Comparison of ENCODE assay signal across 7 mouse cellular contexts in genomic region chr3:152581853-152582252, GRCm38 (mm10).
DNase-seq lines count a peak whose midpoint lies in the region; ATAC-seq and TF ChIP-seq lines count a peak whose summit lies in the region.
"Not testable (repeated sequence)": the region's sequence is repeated elsewhere in the genome, so short reads cannot be mapped to it uniquely, and the experiment has no call there.

No protein-coding gene starts in this region.

- not testable (repeated sequence) for H3K27ac ChIP-seq in embryonic facial prominence, embryonic 14.5 days (replicated peaks; ENCODE audit: low read depth, low read length); liver, adult 2 months (replicated peaks; ENCODE audit: insufficient read depth, low read depth, low read length)

- H3K9ac ChIP-seq in embryonic facial prominence, embryonic 14.5 days (ENCODE audit: low read depth, low read length); liver, adult 2 months (ENCODE audit: low read depth, low read length): not testable (repeated sequence)

- H3K27me3 ChIP-seq in embryonic facial prominence, embryonic 14.5 days (replicated peaks; ENCODE audit: control insufficient read depth, insufficient read depth, low read length); liver, adult 2 months (ENCODE audit: control insufficient read depth, insufficient read depth, low read length): not testable (repeated sequence)

- not testable (repeated sequence) for H3K4me2 ChIP-seq in embryonic facial prominence, embryonic 14.5 days (ENCODE audit: low read depth, low read length)

- DNase-seq in NIH3T3 (ENCODE audit: low read depth) = peak; percentile 76
- peak; percentile 40 for DNase-seq in adrenal gland, postnatal 10 days
- DNase-seq in embryonic facial prominence, embryonic 14.5 days (ENCODE audit: low spot score) = peak; percentile 29
- peak; percentile 62 for DNase-seq in gonadal fat pad, adult 2 months (ENCODE audit: low read depth)
- peak; percentile 53 for DNase-seq in liver, adult 2 months (ENCODE audit: extremely low read depth, low read depth, low spot score)
- peak; percentile 30 for DNase-seq in lung, postnatal 10 days
- DNase-seq in lung, postnatal 36 days = peak; percentile 67

- not testable (repeated sequence) for H3K9me3 ChIP-seq in embryonic facial prominence, embryonic 14.5 days (ENCODE audit: control insufficient read depth, low read length)

- H3K4me3 ChIP-seq in embryonic facial prominence, embryonic 14.5 days (ENCODE audit: low read depth, low read length); liver, adult 2 months (ENCODE audit: insufficient read depth, low read depth, low read length): not testable (repeated sequence)

- WGBS in embryonic facial prominence, embryonic 14.5 days = 83% methylated on average over 3 of the region's 3 CpGs
- 35% methylated on average over 3 of the region's 3 CpGs for WGBS in liver, adult 2 months

- not testable (repeated sequence) for H3K4me1 ChIP-seq in embryonic facial prominence, embryonic 14.5 days (ENCODE audit: control insufficient read depth, insufficient read depth, low read length); liver, adult 2 months (ENCODE audit: control insufficient read depth, insufficient read depth, low read length)

- not testable (repeated sequence) for ATAC-seq in embryonic facial prominence, embryonic 14.5 days (ENCODE audit: low read depth)

- not testable (repeated sequence) for H3K36me3 ChIP-seq in embryonic facial prominence, embryonic 14.5 days (ENCODE audit: control insufficient read depth, insufficient read depth, low read length); liver, adult 2 months (ENCODE audit: control insufficient read depth, insufficient read depth, low read length)

- H3K79me2 ChIP-seq in liver, adult 2 months (ENCODE audit: control insufficient read depth, insufficient read depth, low read length) = not testable (repeated sequence)

- not testable (repeated sequence) for TF ChIP-seq CTCF in liver, adult 2 months (IDR thresholded peaks at IDR 0.05; ENCODE audit: low read depth, low read length)

- not testable (repeated sequence) for TF ChIP-seq POLR2A in liver, adult 2 months (IDR thresholded peaks at IDR 0.05; ENCODE audit: extremely low read depth, insufficient read depth, low read length)
